Mouse (Mus musculus) MEL (cell line): ENCODE measurements around the gene Parpbp. TPM values are rescaled to one million over a fixed set of nuclear protein-coding genes. Genes with fewer than 3 reads are reported as not detected.

Source experiments
- DNase-seq: peaks from one replicate; pipeline ENCODE4 v3.0.0; 2011; ENCODE audit warnings: low read depth, low spot score
- H3K27ac ChIP-seq: 2 replicates; pipeline ENCODE4 v1.5.1; 2012; ENCODE audit warnings: low read depth, mild to moderate bottlenecking, control low read depth, low read length, moderate library complexity; ENCODE audit not compliant: control insufficient read depth
- H3K27me3 ChIP-seq, 2 experiments: fragments of 150-350 bp in 1 of 2; sonication (generic) in 1 of 2; 2 replicates each; pipeline ENCODE4 v1.6.1; 2012; ENCODE audit warnings: low read length in 2 of 2, mild to moderate bottlenecking in 2 of 2, improper control_type of control experiment in 1 of 2, moderate library complexity in 1 of 2; ENCODE audit not compliant: insufficient read depth in 2 of 2, control insufficient read depth in 1 of 2
- H3K36me3 ChIP-seq, 2 experiments: 2 replicates each; pipeline ENCODE4 v1.6.1; 2012 to 2014; ENCODE audit warnings: low read length in 2 of 2, improper control_type of control experiment in 1 of 2, inconsistent platforms in 1 of 2, mild to moderate bottlenecking in 1 of 2; ENCODE audit not compliant: insufficient read depth in 2 of 2, control insufficient read depth in 1 of 2
- H3K4me1 ChIP-seq, 2 experiments: fragments of 150-350 bp in 1 of 2; sonication (generic) in 1 of 2; 2 replicates each; pipeline ENCODE4 v1.6.1; 2012; ENCODE audit warnings: low read length in 2 of 2, improper control_type of control experiment in 1 of 2, mild to moderate bottlenecking in 1 of 2; ENCODE audit not compliant: insufficient read depth in 2 of 2, control insufficient read depth in 1 of 2
- H3K4me3 ChIP-seq, 2 experiments: fragments of 150-350 bp in 1 of 2; sonication (generic) in 1 of 2; 2 replicates each; pipeline ENCODE4 v1.5.1; 2012; ENCODE audit warnings: low read depth in 2 of 2, low read length in 2 of 2, mild to moderate bottlenecking in 2 of 2, moderate library complexity in 2 of 2, control low read depth in 1 of 2, improper control_type of control experiment in 1 of 2; ENCODE audit not compliant: control insufficient read depth in 1 of 2, insufficient read depth in 1 of 2
- H3K79me2 ChIP-seq: 2 replicates; pipeline ENCODE4 v1.6.1; 2012; ENCODE audit warnings: mild to moderate bottlenecking, low read length, moderate library complexity; ENCODE audit not compliant: control insufficient read depth, poor library complexity, insufficient read depth
- H3K9ac ChIP-seq: 2 replicates; pipeline ENCODE4 v1.6.1; 2012; ENCODE audit warnings: low read depth, mild to moderate bottlenecking, control low read depth, low read length, moderate library complexity; ENCODE audit not compliant: control insufficient read depth, poor library complexity, severe bottlenecking
- H3K9me3 ChIP-seq: fragments of 150-350 bp; sonication (generic); replicated peaks from 2 replicates; pipeline ENCODE4 v1.6.1; 2012; ENCODE audit warnings: mild to moderate bottlenecking, low read length, improper control_type of control experiment, moderate library complexity; ENCODE audit not compliant: insufficient read depth
- CHD2 ChIP-seq: IDR thresholded peaks from 2 replicates; pipeline ENCODE4 v1.6.1; 2011; ENCODE audit warnings: low read length, improper control_type of control experiment
- CTCF ChIP-seq, 3 experiments: IDR thresholded peaks in 2 of 3; conservative IDR thresholded peaks in 1 of 3; 2 replicates each; pipeline ENCODE4 v1.5.1; 2011 to 2012; ENCODE audit warnings: low read length in 3 of 3, low read depth in 2 of 3, mild to moderate bottlenecking in 2 of 3, improper control_type of control experiment in 1 of 3, inconsistent platforms in 1 of 3, mixed read lengths in 1 of 3, moderate library complexity in 1 of 3; ENCODE audit not compliant: control insufficient read depth in 1 of 3, insufficient read depth in 1 of 3, poor library complexity in 1 of 3, severe bottlenecking in 1 of 3
- ELF1 ChIP-seq: IDR thresholded peaks from 2 replicates; pipeline ENCODE4 v1.6.1; 2014; ENCODE audit warnings: low read depth, mild to moderate bottlenecking, inconsistent platforms, low read length, improper control_type of control experiment, moderate library complexity
- ETS1 ChIP-seq: IDR thresholded peaks from 2 replicates; pipeline ENCODE4 v1.6.1; 2012; ENCODE audit warnings: low read depth, mild to moderate bottlenecking, inconsistent platforms, low read length, improper control_type of control experiment, moderate library complexity
- GATA1 ChIP-seq: IDR thresholded peaks from 2 replicates; pipeline ENCODE4 v1.6.1; 2011; ENCODE audit warnings: low read depth, low read length, improper control_type of control experiment
- MAFK ChIP-seq: IDR thresholded peaks from 2 replicates; pipeline ENCODE4 v1.6.1; 2011; ENCODE audit warnings: low read depth, mild to moderate bottlenecking, low read length, improper control_type of control experiment, borderline replicate concordance
- MAX ChIP-seq: IDR thresholded peaks from 2 replicates; pipeline ENCODE4 v1.6.1; 2011; ENCODE audit warnings: low read length, improper control_type of control experiment
- MXI1 ChIP-seq: IDR thresholded peaks from 2 replicates; pipeline ENCODE4 v1.6.1; 2011; ENCODE audit warnings: mild to moderate bottlenecking, low read depth, low read length, improper control_type of control experiment
- MYB ChIP-seq: IDR thresholded peaks from 2 replicates; pipeline ENCODE4 v1.6.1; 2011; ENCODE audit warnings: mild to moderate bottlenecking, low read depth, low read length, improper control_type of control experiment
- MYC ChIP-seq: IDR thresholded peaks from 2 replicates; pipeline ENCODE4 v1.6.1; 2011; ENCODE audit warnings: low read depth, mild to moderate bottlenecking, low read length, improper control_type of control experiment, moderate library complexity
- NELFE ChIP-seq: IDR thresholded peaks from 2 replicates; pipeline ENCODE4 v1.6.1; 2011; ENCODE audit warnings: low read depth, low read length, improper control_type of control experiment
- NRF1 ChIP-seq: IDR thresholded peaks from 2 replicates; pipeline ENCODE4 v1.6.1; 2014; ENCODE audit warnings: low read depth, mild to moderate bottlenecking, inconsistent platforms, low read length, improper control_type of control experiment, moderate library complexity; ENCODE audit not compliant: poor library complexity, insufficient read depth, severe bottlenecking
- POLR2A ChIP-seq, 2 experiments: IDR thresholded peaks; 2 replicates each; pipeline ENCODE4 v1.6.1; 2011 to 2012; ENCODE audit warnings: low read length in 2 of 2, mild to moderate bottlenecking in 2 of 2, control low read depth in 1 of 2, improper control_type of control experiment in 1 of 2, low read depth in 1 of 2, moderate library complexity in 1 of 2; ENCODE audit not compliant: control insufficient read depth in 1 of 2, insufficient read depth in 1 of 2, poor library complexity in 1 of 2
- USF1 ChIP-seq: IDR thresholded peaks from 2 replicates; pipeline ENCODE4 v1.6.1; 2014; ENCODE audit warnings: low read depth, mild to moderate bottlenecking, inconsistent platforms, low read length, improper control_type of control experiment, moderate library complexity
- ZC3H11A ChIP-seq: IDR thresholded peaks from 2 replicates; pipeline ENCODE4 v1.6.1; 2012; ENCODE audit warnings: low read depth, mild to moderate bottlenecking, inconsistent platforms, low read length, improper control_type of control experiment
- polyA plus RNA-seq, 2 experiments: library from polyadenylated mRNA; stranded (reverse) in 1 of 2; unstranded in 1 of 2; fragments of >175 nt in 1 of 2; fragments of >200 nt in 1 of 2; gene quantifications; 2 replicates each; pipeline versions ENCODE4 v1.2.1 to v1.2.4; 2012; ENCODE audit warnings: low replicate concordance in 2 of 2, low read depth in 1 of 2; ENCODE audit not compliant: insufficient read length in 2 of 2, insufficient read depth in 1 of 2, missing spikeins in 1 of 2
- total RNA-seq: library from RNA; depleted of rRNA; stranded (reverse); fragments of 300-350 nt; gene quantifications from 2 replicates; pipeline ENCODE4 v1.2.3, GENCODE M21; 2012

The Parpbp gene
- total and polyA plus RNA-seq, 3 experiments, result 14.6 to 17.6 TPM; not detected in 1

DNA sequence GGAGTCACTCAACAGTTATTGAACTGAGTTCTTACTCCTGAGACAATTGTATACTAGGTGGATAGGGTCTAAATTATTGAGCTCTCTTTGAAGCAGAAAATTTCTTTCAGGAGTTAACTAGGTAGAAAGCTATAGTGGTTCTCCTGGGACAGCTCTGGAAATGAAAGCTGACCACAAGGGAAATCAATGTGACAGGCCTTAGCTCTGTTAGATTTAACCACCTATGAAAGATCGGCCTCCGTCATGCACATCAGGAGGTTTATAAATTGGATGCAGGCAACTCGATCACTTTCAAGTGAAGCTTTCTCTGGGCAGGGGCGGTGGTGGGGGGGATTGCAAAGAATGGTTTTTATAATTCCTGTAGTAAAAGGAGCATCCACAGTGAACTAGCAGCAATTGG lies 83.3 kb downstream of the Parpbp start:
- TF ChIP-seq ELF1 (no peak), ZC3H11A (no peak), MYC (no peak), NELFE (no peak), USF1 (no peak), ETS1 (no peak), MAX (no peak), POLR2A (IDR thresholded peaks at IDR 0.05; ENCODE audit: control insufficient read depth in 1 of 2, insufficient read depth in 1 of 2, low read depth in 1 of 2, low read length in 2 of 2, poor library complexity in 1 of 2) (no peak), NRF1 (no peak), MAFK (no peak), MYB (no peak), GATA1 (no peak), CTCF (IDR thresholded peaks at IDR 0.05 in 2 of 3, conservative IDR thresholded peaks at IDR 0.05 in 1 of 3; ENCODE audit: control insufficient read depth in 1 of 3, insufficient read depth in 1 of 3, low read depth in 2 of 3, low read length in 3 of 3, poor library complexity in 1 of 3, severe bottlenecking in 1 of 3) (no peak), CHD2 (no peak)
- H3K36me3 ChIP-seq, result no peaks in the 10 kb centered on the region
- no peak overlapping the region for H3K9ac ChIP-seq
- no peaks in the 10 kb centered on the region for H3K4me1 ChIP-seq
- H3K9me3 ChIP-seq, result no peaks in the 10 kb centered on the region
- no peaks in the 10 kb centered on the region; a peak in 2 of 4 replicates for H3K27me3 ChIP-seq
- no peak for DNase-seq
- no peaks in the 10 kb centered on the region for H3K79me2 ChIP-seq
- H3K27ac ChIP-seq, result no peak overlapping the region
- H3K4me3 ChIP-seq, result no peak overlapping the region

DNA sequence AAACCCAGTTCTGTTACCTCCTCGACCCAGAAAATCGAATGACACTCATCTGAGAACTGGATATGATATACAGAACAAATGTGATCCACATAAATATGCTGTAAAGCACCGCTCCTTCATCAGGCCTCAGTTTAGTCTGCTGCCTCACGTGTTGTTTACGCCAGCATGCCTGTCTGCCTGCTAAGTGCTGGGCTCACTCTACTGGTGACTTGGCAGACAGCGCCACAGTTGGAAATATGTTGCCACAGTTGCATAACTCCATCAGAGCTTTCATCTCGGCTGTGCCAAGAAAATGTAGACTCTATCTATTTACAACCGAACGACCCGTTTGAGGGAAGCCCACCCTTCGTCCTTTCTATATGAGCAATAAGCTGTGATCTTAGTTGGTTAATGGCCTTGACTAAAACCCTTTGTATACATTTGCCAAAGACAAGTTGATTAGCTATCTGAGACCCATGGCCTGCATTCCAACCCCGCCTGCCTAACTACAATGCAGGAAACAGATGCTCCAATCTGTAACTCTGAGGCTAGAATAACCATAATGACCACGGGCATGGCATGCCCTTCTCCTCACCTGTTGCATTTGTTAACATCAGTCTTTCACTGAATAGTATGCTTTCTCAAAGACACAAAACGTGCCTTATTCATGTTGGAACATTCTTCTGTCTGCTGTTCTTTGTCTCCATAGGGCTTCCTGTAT lies 89.6 kb downstream of the Parpbp start:
- no peak overlapping the region for H3K9ac ChIP-seq
- TF ChIP-seq ETS1 (no peak), MYC (no peak), MXI1 (no peak)
- TF ChIP-seq, all 39 proteins: peak for 0

More for the DNA sequence above, 89.6 kb downstream of the Parpbp start:
- Histone ChIP-seq H3K27ac (no peak overlapping the region), H3K79me2 (no peaks in the 10 kb centered on the region), H3K27me3 (no peaks in the 10 kb centered on the region), H3K9me3 (no peaks in the 10 kb centered on the region), H3K36me3 (no peaks in the 10 kb centered on the region), H3K4me1 (no peaks in the 10 kb centered on the region), H3K4me3 (no peak overlapping the region)
- DNase-seq, result no peak
